Mouse (Mus musculus): ENCODE results near the gene Zdhhc24. TPM values are rescaled to one million over a fixed set of nuclear protein-coding genes. Genes with fewer than 3 reads are reported as not detected.
"Not testable (repeated sequence)": the region's sequence is repeated elsewhere in the genome, so short reads cannot be mapped to it uniquely, and the experiment has no call there.

Zdhhc24 gene
- total and polyA plus RNA-seq, 2 experiments from 2014 or later, result 15.2 to 24.1 TPM

DNA sequence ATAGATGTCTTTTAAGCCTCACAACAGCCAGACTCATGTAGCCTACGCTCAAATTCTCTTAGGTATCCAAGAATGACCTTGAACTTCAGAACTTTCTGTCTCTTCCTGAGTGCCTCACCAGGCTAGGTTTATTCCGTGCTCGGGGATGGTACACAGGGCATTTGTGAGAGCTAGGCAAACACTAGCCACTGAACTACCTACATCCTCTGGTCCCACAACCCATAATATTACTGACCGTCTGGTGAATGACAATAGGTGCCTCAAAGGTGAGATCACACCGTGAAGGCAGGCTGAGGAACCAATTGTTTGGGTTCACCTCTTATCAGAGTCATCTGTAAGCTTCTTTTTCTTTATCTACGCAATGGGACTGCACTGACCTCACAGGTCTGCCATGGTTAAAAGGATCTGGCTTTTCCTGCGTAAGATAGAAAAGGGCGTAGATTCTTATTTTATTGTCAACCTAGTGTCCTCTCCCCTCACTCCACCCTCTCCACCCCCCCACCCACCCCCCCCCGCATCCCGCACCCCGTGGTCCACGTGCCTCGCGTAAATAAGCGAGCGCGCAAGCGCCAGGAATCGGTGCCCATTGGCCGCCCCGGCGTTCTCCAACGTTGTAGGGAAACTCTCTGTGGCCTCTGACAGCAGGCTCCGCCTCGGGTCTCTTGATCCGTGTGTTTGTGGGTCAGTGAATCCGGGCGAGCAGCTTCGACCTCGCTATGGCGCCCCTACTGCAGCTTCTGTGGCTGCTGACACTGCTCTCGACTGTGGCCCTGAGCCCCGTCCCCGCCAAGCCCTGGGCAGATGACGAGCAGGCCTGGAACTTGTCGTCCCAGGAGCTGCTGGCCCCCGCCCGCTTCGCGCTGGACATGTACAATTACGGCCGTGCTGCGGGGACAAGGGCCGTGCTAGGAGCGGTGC, 23.7 kb upstream of the Zdhhc24 start, which contains the start of gene Ctsf:
Gene Ctsf (plus strand): TSS at position 579 of the 918 bp plus-strand sequence.
- ATAC-seq (peak; percentile 97), DNase-seq (peak; percentile 88)
- H3K9ac ChIP-seq, result peak within 1 kb of the TSS; percentile 74
- 0 out of 2 replicates have a peak within 1 kb of the TSS, but pooled peaks have one; percentile 9 for H3K27ac ChIP-seq (ENCODE audit: low read depth, low read length)
- peak within 1 kb of the TSS; percentile 72 for H3K4me3 ChIP-seq (ENCODE audit: low read depth, low read length)
- H3K4me2 ChIP-seq (ENCODE audit: low read depth), result peak within 1 kb of the TSS; percentile 99
- 4% methylated on average over 42 of the region's 45 CpGs for WGBS
- peaks cover 16% of the 10 kb centered on the region; the same call in 1 of the 2 replicates for H3K36me3 ChIP-seq (ENCODE audit: insufficient read depth)
- H3K27me3 ChIP-seq (ENCODE audit: insufficient read depth, low read length), result no peaks in the 10 kb centered on the region
- no peak; the same call in 1 of the 2 replicates for TF ChIP-seq CTCF (IDR thresholded peaks at IDR 0.05; ENCODE audit: low read depth)
- H3K4me1 ChIP-seq (ENCODE audit: insufficient read depth), result peaks cover 9% of the 10 kb centered on the region; the same call in 1 of the 2 replicates
- no peaks in the 10 kb centered on the region for H3K9me3 ChIP-seq (ENCODE audit: low read length)

DNA sequence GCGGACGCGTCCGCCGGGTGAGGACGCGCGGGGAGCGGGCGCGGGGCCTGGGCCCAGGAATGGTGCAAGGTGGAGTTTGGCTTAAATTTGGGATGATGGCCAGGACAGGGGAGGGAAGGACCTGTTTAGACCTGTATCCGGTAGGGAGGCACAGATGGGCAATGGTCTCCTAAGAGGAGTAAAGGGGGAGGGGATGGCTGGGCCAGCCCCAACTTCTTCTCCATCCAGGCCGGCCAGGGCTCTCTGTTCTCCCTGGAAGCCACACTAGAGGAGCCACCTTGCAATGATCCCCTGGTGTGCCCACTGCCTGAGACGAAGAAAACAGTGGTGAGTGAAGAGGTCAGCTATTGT, 23.0 kb upstream of the Zdhhc24 start:
- Histone ChIP-seq H3K27me3 (ENCODE audit: insufficient read depth, low read length) (no peaks in the 10 kb centered on the region), H3K4me2 (ENCODE audit: low read depth) (peak overlapping the region; percentile 99), H3K27ac (ENCODE audit: low read depth, low read length) (0 out of 2 replicates have a peak overlapping the region, but pooled peaks have one; percentile 9), H3K9me3 (ENCODE audit: low read length) (no peaks in the 10 kb centered on the region), H3K9ac (peak overlapping the region; percentile 74), H3K4me3 (ENCODE audit: low read depth, low read length) (peak overlapping the region; percentile 72), H3K4me1 (ENCODE audit: insufficient read depth) (peaks cover 9% of the 10 kb centered on the region; the same call in 1 of the 2 replicates), H3K36me3 (ENCODE audit: insufficient read depth) (peaks cover 22% of the 10 kb centered on the region)
- peak; percentile 9; the same call in 1 of the 2 replicates for ATAC-seq
- 1% methylated on average over 14 of the region's 14 CpGs for WGBS
- no peak for DNase-seq
- TF ChIP-seq CTCF (IDR thresholded peaks at IDR 0.05; ENCODE audit: low read depth), result no peak

DNA sequence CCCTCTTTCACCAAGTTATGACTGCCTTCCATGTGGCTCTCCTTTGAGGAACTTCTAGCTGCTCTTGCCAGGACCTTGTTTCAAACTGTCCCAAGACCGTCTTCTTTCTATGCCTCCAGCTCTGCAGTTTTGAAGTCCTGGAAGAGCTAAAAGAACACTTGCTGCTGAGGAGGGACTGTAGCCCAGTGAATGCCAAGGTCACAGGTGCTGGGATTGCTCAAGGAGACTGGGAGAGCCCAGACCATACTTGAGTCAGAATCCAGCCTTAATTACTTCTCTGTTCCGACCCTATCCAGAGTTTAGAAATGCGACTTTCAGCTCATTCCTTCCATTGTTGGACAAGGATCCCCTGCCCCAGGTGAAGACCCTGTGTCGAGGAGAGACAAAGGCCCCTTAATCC, 22.5 kb upstream of the Zdhhc24 start:
- TF ChIP-seq CTCF (IDR thresholded peaks at IDR 0.05; ENCODE audit: low read depth), result no peak
- Histone ChIP-seq H3K4me3 (ENCODE audit: low read depth, low read length) (peak overlapping the region; percentile 72), H3K4me2 (ENCODE audit: low read depth) (peak overlapping the region; percentile 99), H3K27me3 (ENCODE audit: insufficient read depth, low read length) (no peaks in the 10 kb centered on the region), H3K36me3 (ENCODE audit: insufficient read depth) (peaks cover 27% of the 10 kb centered on the region), H3K9me3 (ENCODE audit: low read length) (no peaks in the 10 kb centered on the region), H3K4me1 (ENCODE audit: insufficient read depth) (peaks cover 9% of the 10 kb centered on the region; the same call in 1 of the 2 replicates), H3K27ac (ENCODE audit: low read depth, low read length) (no peak overlapping the region), H3K9ac (no peak overlapping the region)
- ATAC-seq (no peak), DNase-seq (no peak)
- WGBS, result 47% methylated on average over 4 of the region's 4 CpGs

DNA sequence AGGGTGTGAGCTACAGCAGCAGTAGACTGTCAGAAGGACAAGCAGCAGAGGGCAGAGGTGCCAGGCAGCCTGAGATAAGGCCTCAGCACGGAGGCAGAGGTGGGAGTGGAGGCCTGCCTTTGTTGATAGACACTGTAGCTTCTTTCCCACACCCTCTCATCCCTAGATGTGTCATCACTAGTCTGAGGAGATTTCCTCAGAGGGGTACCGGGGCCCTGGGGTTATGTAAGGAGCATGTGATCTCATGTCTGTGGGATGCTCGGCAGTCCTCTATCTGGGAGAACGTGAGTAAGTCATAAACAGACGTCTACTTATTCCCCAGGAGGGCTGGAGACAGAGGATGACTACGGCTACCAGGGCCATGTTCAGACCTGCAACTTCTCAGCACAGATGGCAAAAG, 19.4 kb upstream of the Zdhhc24 start:
- H3K4me3 ChIP-seq (ENCODE audit: low read depth, low read length), result no peak overlapping the region
- no peak for ATAC-seq
- H3K4me2 ChIP-seq (ENCODE audit: low read depth), result no peak overlapping the region
- TF ChIP-seq CTCF (IDR thresholded peaks at IDR 0.05; ENCODE audit: low read depth), result no peak
- 85% methylated on average over 6 of the region's 6 CpGs for WGBS
- H3K27ac ChIP-seq (ENCODE audit: low read depth, low read length), result no peak overlapping the region
- H3K9ac ChIP-seq, result no peak overlapping the region
- no peaks in the 10 kb centered on the region for H3K9me3 ChIP-seq (ENCODE audit: low read length)
- H3K4me1 ChIP-seq (ENCODE audit: insufficient read depth), result peaks cover 9% of the 10 kb centered on the region; the same call in 1 of the 2 replicates
- H3K36me3 ChIP-seq (ENCODE audit: insufficient read depth), result peaks cover 27% of the 10 kb centered on the region
- H3K27me3 ChIP-seq (ENCODE audit: insufficient read depth, low read length), result no peaks in the 10 kb centered on the region
- no peak for DNase-seq

DNA sequence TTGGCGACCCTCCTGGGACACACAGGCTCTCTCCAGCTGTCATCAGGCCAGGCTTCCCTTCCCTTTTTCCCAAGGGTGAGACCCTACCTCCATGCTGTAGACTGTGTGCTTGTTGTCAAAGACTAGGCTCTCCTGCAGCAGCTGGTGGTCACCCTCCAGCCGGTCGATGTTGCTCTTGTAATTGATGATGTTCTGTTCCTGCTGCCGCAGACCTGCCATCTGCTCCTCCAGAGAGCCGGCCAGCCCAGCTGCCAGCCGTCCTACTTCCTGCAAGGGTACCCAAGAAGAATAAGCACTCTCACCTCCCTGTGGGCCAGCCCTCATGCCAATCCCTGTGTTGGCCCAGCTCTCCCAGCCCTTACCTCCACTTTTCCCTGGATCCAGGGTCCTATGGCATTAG, 15.4 kb upstream of the Zdhhc24 start:
- H3K27ac ChIP-seq (ENCODE audit: low read depth, low read length), result no peak overlapping the region
- H3K9me3 ChIP-seq (ENCODE audit: low read length), result no peaks in the 10 kb centered on the region
- no peak for ATAC-seq
- no peak for TF ChIP-seq CTCF (IDR thresholded peaks at IDR 0.05; ENCODE audit: low read depth)
- H3K4me2 ChIP-seq (ENCODE audit: low read depth), result no peak overlapping the region
- no peaks in the 10 kb centered on the region for H3K4me1 ChIP-seq (ENCODE audit: insufficient read depth)
- WGBS, result 76% methylated on average over 6 of the region's 6 CpGs
- H3K36me3 ChIP-seq (ENCODE audit: insufficient read depth), result peaks cover 26% of the 10 kb centered on the region
- no peak overlapping the region for H3K4me3 ChIP-seq (ENCODE audit: low read depth, low read length)
- H3K9ac ChIP-seq, result no peak overlapping the region
- DNase-seq, result no peak
- H3K27me3 ChIP-seq (ENCODE audit: insufficient read depth, low read length), result no peaks in the 10 kb centered on the region

DNA sequence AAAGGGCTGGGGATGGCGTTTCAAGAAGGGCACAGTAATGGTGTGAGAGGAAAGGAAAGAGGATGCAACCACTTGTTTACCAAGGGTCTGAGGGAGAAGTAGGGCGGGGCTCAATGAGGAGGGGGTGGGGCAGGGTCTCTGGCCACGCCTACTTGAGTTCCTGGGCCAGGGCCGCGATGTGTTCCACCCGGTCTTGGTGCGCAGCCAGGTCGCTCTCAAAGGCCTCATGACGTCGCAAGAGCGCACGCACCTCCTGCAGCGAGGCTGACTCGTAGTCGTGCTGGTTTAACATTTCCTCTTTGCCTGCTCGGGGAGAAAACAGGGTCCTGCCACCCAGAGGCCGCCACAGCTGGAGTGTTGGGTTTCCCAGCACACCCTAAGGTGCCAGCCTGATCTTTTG, 13.3 kb upstream of the Zdhhc24 start:
- no peak for TF ChIP-seq CTCF (IDR thresholded peaks at IDR 0.05; ENCODE audit: low read depth)
- Histone ChIP-seq H3K27me3 (ENCODE audit: insufficient read depth, low read length) (no peaks in the 10 kb centered on the region), H3K4me2 (ENCODE audit: low read depth) (0 out of 2 replicates have a peak overlapping the region, but pooled peaks have one; percentile 5), H3K4me1 (ENCODE audit: insufficient read depth) (no peaks in the 10 kb centered on the region), H3K9me3 (ENCODE audit: low read length) (no peaks in the 10 kb centered on the region), H3K4me3 (ENCODE audit: low read depth, low read length) (no peak overlapping the region), H3K27ac (ENCODE audit: low read depth, low read length) (no peak overlapping the region), H3K36me3 (ENCODE audit: insufficient read depth) (peaks cover 8% of the 10 kb centered on the region), H3K9ac (no peak overlapping the region; the same call in 1 of the 2 replicates)
- ATAC-seq (no peak), DNase-seq (peak; percentile 28)
- 4% methylated on average over 17 of the region's 17 CpGs for WGBS

DNA sequence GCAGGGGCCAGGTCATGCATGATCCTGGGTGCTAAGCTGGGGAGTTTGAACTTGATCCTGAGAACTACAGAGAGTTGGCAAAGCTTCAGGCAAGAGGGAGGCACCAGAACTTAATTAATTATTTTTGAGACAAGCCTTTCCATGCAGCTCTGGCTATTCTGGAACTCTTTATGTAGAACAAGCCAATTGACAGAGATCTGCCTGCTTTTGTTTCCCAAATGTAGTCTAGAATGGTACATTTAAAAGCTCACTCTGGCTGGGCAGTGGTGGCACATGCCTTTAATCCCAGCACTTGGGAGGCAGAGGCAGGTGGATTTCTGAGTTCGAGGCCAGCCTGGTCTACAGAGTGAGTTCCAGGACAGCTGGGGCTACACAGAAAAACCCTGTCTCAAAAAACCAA, 3.9 kb upstream of the Zdhhc24 start:
- H3K27me3 ChIP-seq (ENCODE audit: insufficient read depth, low read length), result not testable (repeated sequence)

More for the DNA sequence above, 3.9 kb upstream of the Zdhhc24 start:
- H3K4me1 ChIP-seq (ENCODE audit: insufficient read depth); H3K4me3 ChIP-seq (ENCODE audit: low read depth, low read length); ATAC-seq; H3K4me2 ChIP-seq (ENCODE audit: low read depth); H3K9me3 ChIP-seq (ENCODE audit: low read length); H3K36me3 ChIP-seq (ENCODE audit: insufficient read depth); DNase-seq; H3K27ac ChIP-seq (ENCODE audit: low read depth, low read length); H3K9ac ChIP-seq: not testable (repeated sequence)
- WGBS, result 88% methylated on average over 1 of the region's 1 CpGs

Data from forebrain, postnatal 0 days (tissue).